Mouse (Mus musculus) MN1 (cell line): ENCODE measurements around the gene Prop1.

Source experiments
- DNase-seq: peaks from one replicate; pipeline ENCODE4 v3.0.0-alpha.2; 2016; ENCODE audit warnings: low spot score

The Prop1 gene

DNA sequence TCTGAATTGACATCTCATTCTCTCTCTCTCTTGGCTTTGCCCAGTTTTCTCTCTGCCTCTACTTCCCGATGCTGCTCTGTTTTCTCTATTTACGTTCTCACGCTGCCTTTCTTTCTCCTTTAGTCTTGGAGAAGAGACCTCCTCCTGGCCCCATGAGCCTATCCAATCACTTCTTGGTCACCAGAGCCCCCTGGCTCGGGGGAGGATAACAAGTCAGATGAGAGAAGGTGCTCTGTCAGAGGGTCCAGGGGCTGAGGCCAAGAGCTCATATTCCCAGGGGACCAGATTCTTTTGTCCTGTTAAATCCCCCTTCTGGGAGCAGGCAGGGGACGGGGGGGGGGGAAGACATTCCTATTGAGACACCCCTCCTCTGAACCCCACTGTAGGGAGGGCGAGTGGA lies at the start of gene Prop1:
Gene Prop1 (minus strand): TSS at position 101 of the 400 bp plus-strand sequence.
- no peak for DNase-seq

- no peak for DNase-seq
These were observed 49.7 kb upstream of the Prop1 start, which contains the start of gene Olfr51 for GRCm38 (mm10) chr11:51003296-51003695. Olfr51 (plus strand) TSS chr11:51003596.

GRCm38 (mm10) chr11:50981667-50982066 lies 28.1 kb upstream of the Prop1 start, which contains the start of gene Olfr1377:
Olfr1377 (plus strand) TSS chr11:50981967.
- DNase-seq = no peak

DNA sequence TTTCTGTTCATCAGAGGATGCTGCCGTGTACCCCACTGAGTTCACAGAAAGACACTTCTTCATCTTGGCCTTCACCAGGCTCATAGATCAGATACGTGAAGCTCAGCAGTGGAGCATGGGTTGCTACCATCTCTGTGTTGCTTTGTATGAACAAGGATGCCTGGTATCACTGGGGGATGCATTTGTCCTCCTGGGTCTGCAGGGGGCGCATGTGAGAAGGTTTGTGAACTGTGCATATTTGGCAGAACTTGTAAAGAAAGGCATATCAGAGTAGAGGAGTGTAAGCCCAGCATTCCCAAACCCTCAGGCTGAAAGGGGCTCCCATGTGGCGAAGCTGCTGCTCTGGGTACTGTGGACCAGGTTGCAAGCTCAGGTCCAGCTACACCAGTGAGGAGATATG lies 23.7 kb upstream of the Prop1 start:
- no peak for DNase-seq

DNA sequence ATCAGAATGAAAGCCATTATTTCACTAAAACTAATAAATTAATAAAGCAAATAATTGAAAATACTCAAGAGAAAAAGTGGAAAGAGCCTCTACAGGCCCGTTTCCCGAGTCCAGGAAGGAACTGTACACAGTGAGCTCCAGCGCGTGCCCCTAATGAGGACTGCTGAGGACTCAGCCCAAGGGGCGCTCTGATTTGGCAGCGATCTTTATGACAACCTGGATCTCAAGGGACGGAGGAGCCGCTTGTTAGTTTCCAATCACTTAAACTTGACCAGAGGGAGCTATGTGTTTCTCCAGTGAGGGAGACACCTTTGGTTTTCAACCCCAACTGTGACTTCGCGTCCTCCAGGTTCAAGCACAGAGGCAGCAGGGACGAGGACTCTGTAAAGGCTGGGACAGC lies 12.7 kb upstream of the Prop1 start, which contains the start of gene Olfr1378:
Gene Olfr1378 (plus strand): TSS at position 301 of the 400 bp plus-strand sequence.
- no peak for DNase-seq

GRCm38 (mm10) chr11:50964886-50965285 lies 11.3 kb upstream of the Prop1 start:
- no peak for DNase-seq

GRCm38 (mm10) chr11:50952290-50952689 lies 1.3 kb downstream of the Prop1 start:
- no peak for DNase-seq

GRCm38 (mm10) chr11:50943506-50943905 lies 10.1 kb downstream of the Prop1 start, which contains the start of gene 4933414I15Rik:
4933414I15Rik (minus strand) TSS chr11:50943765.
- no peak for DNase-seq

GRCm38 (mm10) chr11:50942386-50942785 lies 11.2 kb downstream of the Prop1 start:
- DNase-seq = no peak

DNA sequence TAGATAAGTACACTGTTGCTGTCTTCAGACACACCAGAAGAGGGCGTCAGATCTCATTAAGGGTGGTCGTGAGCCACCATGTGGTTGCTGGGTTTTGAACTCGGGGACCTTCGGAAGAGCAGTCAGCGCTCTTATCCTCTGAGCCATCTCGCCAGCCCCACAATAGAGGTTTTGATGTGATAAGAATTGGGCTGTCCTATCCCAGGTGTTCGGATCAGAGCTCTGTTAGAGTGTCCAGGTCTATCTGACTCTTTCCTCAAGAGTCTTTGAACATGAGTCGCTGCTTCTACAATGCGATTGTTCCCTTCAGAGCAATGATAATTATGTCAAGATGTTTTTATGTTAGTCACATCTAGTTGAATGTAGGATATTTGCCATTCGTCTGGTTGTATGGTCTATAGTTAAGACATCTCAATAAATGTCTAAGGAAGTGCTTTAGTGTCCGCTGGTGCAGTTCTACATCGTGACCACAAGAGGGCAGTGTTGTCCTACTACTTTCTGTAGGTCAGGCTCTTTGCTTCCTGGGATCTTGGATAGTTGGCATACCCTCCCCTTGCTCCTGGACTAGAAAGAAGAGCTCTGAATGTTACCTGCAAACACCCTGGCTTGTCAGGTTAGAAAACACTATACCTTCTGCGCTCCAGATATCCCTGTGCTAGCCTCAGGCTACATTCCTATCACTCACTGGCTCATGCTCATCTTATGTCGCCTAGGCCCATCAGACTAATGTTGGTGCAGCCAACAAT lies 13.8 kb downstream of the Prop1 start:
- DNase-seq = peak; percentile 55

DNA sequence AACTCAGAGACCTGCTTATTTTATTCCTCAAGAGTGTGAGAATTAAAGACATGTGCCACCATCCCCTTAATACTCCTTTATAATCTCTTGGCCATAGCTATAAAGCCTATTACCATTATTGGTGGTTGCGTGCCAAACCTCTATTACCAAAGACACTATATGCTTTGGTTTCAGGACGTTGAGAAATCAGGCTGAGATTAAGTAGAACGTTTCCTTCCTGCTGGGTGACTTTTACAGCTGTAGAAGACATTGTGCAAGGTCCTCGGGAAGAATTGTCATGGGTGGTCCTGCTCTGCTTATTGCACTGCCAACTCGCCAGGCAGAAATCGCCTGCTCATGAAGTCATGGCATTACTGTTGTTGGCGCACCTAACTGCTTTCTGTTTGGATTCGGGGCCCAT lies 15.1 kb downstream of the Prop1 start:
- no peak for DNase-seq

DNA sequence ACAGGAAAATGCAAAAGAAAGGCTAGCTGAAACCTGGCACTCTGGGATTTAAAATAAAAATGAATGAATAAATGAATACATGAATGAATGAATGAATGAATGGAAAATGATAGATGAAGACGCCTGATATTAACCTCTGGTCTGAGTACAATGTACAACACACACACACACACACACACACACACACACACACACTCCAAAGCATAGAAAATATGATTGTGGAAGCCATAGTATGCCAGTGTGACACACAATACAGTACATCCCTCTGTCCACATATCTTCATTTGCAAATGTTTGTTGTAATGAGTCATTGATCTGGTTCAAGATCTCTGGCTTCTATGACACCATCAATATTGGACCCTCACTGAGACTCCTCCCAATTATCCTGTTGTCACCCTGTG lies 21.5 kb downstream of the Prop1 start:
- DNase-seq = no peak

GRCm38 (mm10) chr11:50931451-50931866 lies 22.1 kb downstream of the Prop1 start, which contains the start of gene Zfp354b:
Zfp354b (minus strand) TSS chr11:50931633.
- no peak for DNase-seq

DNA sequence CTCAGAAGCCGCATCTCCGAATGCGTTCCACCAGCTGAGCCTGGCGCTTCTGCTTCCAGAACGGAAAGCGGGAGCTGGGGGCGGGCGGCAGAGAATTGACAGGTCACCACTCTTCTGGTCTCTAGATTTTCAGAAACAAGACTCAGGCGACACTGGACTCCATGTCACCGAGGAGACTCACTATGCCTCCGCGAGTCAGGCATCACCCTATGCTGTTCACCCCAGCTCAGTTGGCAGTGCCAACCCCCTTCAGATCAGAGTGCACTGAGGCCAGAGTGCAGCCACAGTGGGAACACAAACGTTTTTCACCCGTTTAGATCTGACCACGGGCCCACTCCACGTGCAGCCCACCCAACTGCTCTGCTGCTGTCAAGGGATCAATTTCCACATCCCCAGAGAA lies 22.5 kb downstream of the Prop1 start:
- DNase-seq = no peak

- no peak for DNase-seq
These were observed 23.0 kb downstream of the Prop1 start for GRCm38 (mm10) chr11:50930469-50931014.

- DNase-seq = no peak
These were observed 37.8 kb downstream of the Prop1 start, which contains the start of gene Zfp2 for GRCm38 (mm10) chr11:50915671-50916320. Zfp2 (minus strand) TSS chr11:50916165.

DNA sequence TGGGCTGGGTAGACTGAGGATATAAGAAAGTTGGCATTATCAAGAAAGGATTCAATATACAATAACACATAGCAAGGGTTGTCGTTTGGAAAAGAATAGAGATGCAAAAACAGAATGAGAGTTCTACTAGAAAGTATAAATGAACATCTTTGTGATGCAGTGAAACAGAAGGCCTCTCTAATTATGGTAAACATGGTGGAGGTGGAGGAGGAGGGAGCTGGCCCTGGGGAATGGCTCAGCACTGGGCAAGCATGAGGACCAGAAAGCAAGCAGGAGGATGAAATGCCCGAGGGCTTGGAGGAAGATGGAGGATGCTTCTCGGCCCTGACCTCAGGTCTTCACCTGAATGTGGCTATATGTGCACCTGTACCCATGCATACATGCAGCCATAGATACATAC lies 39.1 kb downstream of the Prop1 start:
- no peak for DNase-seq

GRCm38 (mm10) chr11:50913301-50913700 lies 40.3 kb downstream of the Prop1 start:
- DNase-seq = no peak

GRCm38 (mm10) chr11:50908136-50908535 lies 45.4 kb downstream of the Prop1 start:
- no peak for DNase-seq
